Mouse (Mus musculus) adrenal gland, adult 10 weeks (tissue): ENCODE measurements around the gene Vmn1r213. TPM values are rescaled to one million over a fixed set of nuclear protein-coding genes. Genes with fewer than 3 reads are reported as not detected.

ENCODE experiments used
- polyA plus RNA-seq: library from polyadenylated mRNA; stranded (reverse); fragments of 350-450 nt; fragmentation: Illumina TruSeq; extraction: RNeasy Lipid Tissue Mini Kit (QIAGEN cat#74804); gene quantifications from one replicate; pipeline ENCODE4 v1.2.3, GENCODE M21; 2014; ENCODE audit warnings: low read depth, low replicate concordance

The Vmn1r213 gene
- not detected for polyA plus RNA-seq

GRCm38 (mm10) chr13:23007356-23007755, at the start of gene Vmn1r213:
TSS of gene Vmn1r213 (plus strand) at chr13:23007656.

GRCm38 (mm10) chr13:23030118-23030517, 22.7 kb downstream of the Vmn1r213 start, which contains the start of gene Vmn1r214:
TSS of gene Vmn1r214 (plus strand) at chr13:23030418.

Other genes starting within 250 kb of the Vmn1r213 start
- not detected for gene Vmn1r208, start 230.3 kb upstream of the Vmn1r213 start, polyA plus RNA-seq
- not detected for gene Vmn1r209, start 198.0 kb upstream of the Vmn1r213 start, polyA plus RNA-seq
- not detected for gene Vmn1r210, start 176.3 kb upstream of the Vmn1r213 start, polyA plus RNA-seq
- gene Vmn1r211, start 150.1 kb upstream of the Vmn1r213 start, polyA plus RNA-seq, result not detected
- not detected for gene Vmn1r212, start 123.5 kb upstream of the Vmn1r213 start, polyA plus RNA-seq
- not detected for gene Vmn1r214, start 22.8 kb downstream of the Vmn1r213 start, polyA plus RNA-seq
- not detected for gene Vmn1r215, start 60.4 kb downstream of the Vmn1r213 start, polyA plus RNA-seq
- not detected for gene Vmn1r217, start 110.6 kb downstream of the Vmn1r213 start, polyA plus RNA-seq
- gene Vmn1r218, start 125.5 kb downstream of the Vmn1r213 start, polyA plus RNA-seq, result not detected
- gene Vmn1r219, start 151.7 kb downstream of the Vmn1r213 start, polyA plus RNA-seq, result not detected
- not detected for gene Vmn1r220, start 180.3 kb downstream of the Vmn1r213 start, polyA plus RNA-seq
- gene Vmn1r221, start 206.5 kb downstream of the Vmn1r213 start, polyA plus RNA-seq, result not detected
- gene Vmn1r222, start 228.3 kb downstream of the Vmn1r213 start, polyA plus RNA-seq, result not detected
- gene Vmn1r223, start 239.5 kb downstream of the Vmn1r213 start, polyA plus RNA-seq, result not detected